Mouse (Mus musculus): ENCODE data around the gene Hdac11. TPM values are rescaled to one million over a fixed set of nuclear protein-coding genes. Genes with fewer than 3 reads are reported as not detected.
A peak's percentile ranks its signal among the peaks of the same experiment; 100 is the strongest.

Hdac11 gene
- polyA plus RNA-seq, 1 experiment from 2014 or later: 4.6 TPM

DNA sequence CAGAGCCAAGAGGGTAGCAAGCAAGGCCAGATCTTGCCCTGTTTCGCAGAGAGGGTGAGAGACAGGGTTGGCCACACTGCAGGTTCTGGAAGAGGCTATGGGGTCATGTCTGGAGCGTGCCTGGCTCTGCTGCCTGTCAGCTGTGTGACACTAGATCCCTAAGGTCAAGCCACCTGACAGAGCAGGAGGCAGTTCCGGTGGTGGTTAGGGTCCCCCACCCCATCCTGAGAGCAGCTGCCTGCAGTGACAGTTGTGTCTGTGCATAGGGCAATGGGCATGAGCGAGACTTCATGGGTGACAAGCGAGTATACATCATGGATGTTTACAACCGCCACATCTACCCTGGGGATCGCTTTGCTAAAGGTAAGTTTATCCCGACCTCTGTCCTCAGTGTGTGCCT is 12.7 kb downstream of the Hdac11 start:
- no peak overlapping the region for H3K4me3 ChIP-seq (ENCODE audit: low read depth, low read length)
- peaks cover 12% of the 10 kb centered on the region for H3K4me1 ChIP-seq (ENCODE audit: insufficient read depth)
- no peaks in the 10 kb centered on the region for H3K9me3 ChIP-seq (ENCODE audit: low read length)
- H3K36me3 ChIP-seq (replicated peaks; ENCODE audit: insufficient read depth, low read length): no peaks in the 10 kb centered on the region
- no peaks in the 10 kb centered on the region for H3K27me3 ChIP-seq (ENCODE audit: insufficient read depth, low read length)
- TF ChIP-seq CTCF (IDR thresholded peaks at IDR 0.05; ENCODE audit: low read depth) (no peak), EP300 (IDR thresholded peaks at IDR 0.05; ENCODE audit: low read depth) (no peak)
- no peak overlapping the region for H3K4me2 ChIP-seq (ENCODE audit: low read depth, low read length)
- DNase-seq (no peak), ATAC-seq (no peak)
- no peak overlapping the region for H3K27ac ChIP-seq (ENCODE audit: low read depth)
- H3K9ac ChIP-seq (replicated peaks): no peak overlapping the region
- WGBS (ENCODE audit: insufficient replicate concordance): 89% methylated on average over 8 of the region's 8 CpGs

GRCm38 (mm10) chr6:91171396-91171895 is 15.0 kb downstream of the Hdac11 start:
- no peak for TF ChIP-seq CTCF (IDR thresholded peaks at IDR 0.05; ENCODE audit: low read depth)
- no peak for TF ChIP-seq EP300 (IDR thresholded peaks at IDR 0.05; ENCODE audit: low read depth)
- Histone ChIP-seq H3K9ac (replicated peaks) (no peak overlapping the region), H3K27ac (ENCODE audit: low read depth) (no peak overlapping the region), H3K4me3 (ENCODE audit: low read depth, low read length) (no peak overlapping the region), H3K9me3 (ENCODE audit: low read length) (no peaks in the 10 kb centered on the region), H3K4me2 (ENCODE audit: low read depth, low read length) (no peak overlapping the region), H3K27me3 (ENCODE audit: insufficient read depth, low read length) (no peaks in the 10 kb centered on the region), H3K36me3 (replicated peaks; ENCODE audit: insufficient read depth, low read length) (no peaks in the 10 kb centered on the region), H3K4me1 (ENCODE audit: insufficient read depth) (no peaks in the 10 kb centered on the region)
- DNase-seq (no peak), ATAC-seq (no peak)
- 56% methylated on average over 3 of the region's 3 CpGs for WGBS (ENCODE audit: insufficient replicate concordance)

GRCm38 (mm10) chr6:91172381-91172780 is 15.9 kb downstream of the Hdac11 start:
- no peaks in the 10 kb centered on the region for H3K4me1 ChIP-seq (ENCODE audit: insufficient read depth)
- no peaks in the 10 kb centered on the region for H3K27me3 ChIP-seq (ENCODE audit: insufficient read depth, low read length)
- no peak for ATAC-seq
- no peaks in the 10 kb centered on the region for H3K36me3 ChIP-seq (replicated peaks; ENCODE audit: insufficient read depth, low read length)
- no peaks in the 10 kb centered on the region for H3K9me3 ChIP-seq (ENCODE audit: low read length)
- H3K9ac ChIP-seq (replicated peaks): no peak overlapping the region
- H3K4me2 ChIP-seq (ENCODE audit: low read depth, low read length): no peak overlapping the region
- WGBS (ENCODE audit: insufficient replicate concordance): 52% methylated on average over 2 of the region's 2 CpGs
- TF ChIP-seq EP300 (IDR thresholded peaks at IDR 0.05; ENCODE audit: low read depth) (no peak), CTCF (IDR thresholded peaks at IDR 0.05; ENCODE audit: low read depth) (no peak)
- no peak for DNase-seq
- no peak overlapping the region for H3K27ac ChIP-seq (ENCODE audit: low read depth)
- H3K4me3 ChIP-seq (ENCODE audit: low read depth, low read length): no peak overlapping the region

GRCm38 (mm10) chr6:91173221-91173880 is 16.9 kb downstream of the Hdac11 start:
- no peak overlapping the region for H3K4me3 ChIP-seq (ENCODE audit: low read depth, low read length)
- WGBS (ENCODE audit: insufficient replicate concordance): 30% methylated on average over 7 of the region's 7 CpGs
- no peak for TF ChIP-seq EP300 (IDR thresholded peaks at IDR 0.05; ENCODE audit: low read depth)
- TF ChIP-seq CTCF (IDR thresholded peaks at IDR 0.05; ENCODE audit: low read depth): peak; percentile 68
- H3K36me3 ChIP-seq (replicated peaks; ENCODE audit: insufficient read depth, low read length): no peaks in the 10 kb centered on the region
- no peak overlapping the region for H3K9ac ChIP-seq (replicated peaks)
- ATAC-seq: no peak; the same call in 1 of the 2 replicates
- no peak overlapping the region for H3K27ac ChIP-seq (ENCODE audit: low read depth)
- H3K9me3 ChIP-seq (ENCODE audit: low read length): no peaks in the 10 kb centered on the region
- no peaks in the 10 kb centered on the region for H3K27me3 ChIP-seq (ENCODE audit: insufficient read depth, low read length)
- H3K4me1 ChIP-seq (ENCODE audit: insufficient read depth): no peaks in the 10 kb centered on the region
- no peak overlapping the region for H3K4me2 ChIP-seq (ENCODE audit: low read depth, low read length)
- DNase-seq: peak; percentile 60

DNA sequence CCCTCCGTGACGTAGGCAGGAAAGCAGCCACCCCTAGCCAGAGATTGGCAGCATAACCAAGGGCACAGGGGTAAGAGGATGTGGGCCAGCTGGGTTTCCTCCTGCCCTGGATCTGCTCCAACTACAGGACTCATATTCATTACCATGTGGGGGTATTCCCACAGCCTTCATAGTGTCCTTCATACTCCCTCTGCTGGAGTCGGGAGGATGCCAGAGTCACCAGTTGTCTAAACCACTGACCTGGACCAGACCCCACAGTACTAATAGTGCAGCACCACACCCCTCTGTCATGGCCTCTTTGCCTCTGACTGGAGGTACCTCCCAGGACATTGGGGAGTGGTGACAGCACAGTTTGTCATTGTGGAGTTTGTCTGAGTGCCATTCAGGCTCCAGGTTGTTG is 17.7 kb downstream of the Hdac11 start:
- Histone ChIP-seq H3K27me3 (ENCODE audit: insufficient read depth, low read length) (no peaks in the 10 kb centered on the region), H3K36me3 (replicated peaks; ENCODE audit: insufficient read depth, low read length) (no peaks in the 10 kb centered on the region), H3K9me3 (ENCODE audit: low read length) (no peaks in the 10 kb centered on the region), H3K4me1 (ENCODE audit: insufficient read depth) (no peaks in the 10 kb centered on the region), H3K4me2 (ENCODE audit: low read depth, low read length) (no peak overlapping the region), H3K9ac (replicated peaks) (no peak overlapping the region), H3K4me3 (ENCODE audit: low read depth, low read length) (no peak overlapping the region), H3K27ac (ENCODE audit: low read depth) (no peak overlapping the region)
- no peak for DNase-seq
- 76% methylated on average over 3 of the region's 3 CpGs for WGBS (ENCODE audit: insufficient replicate concordance)
- TF ChIP-seq EP300 (IDR thresholded peaks at IDR 0.05; ENCODE audit: low read depth) (no peak), CTCF (IDR thresholded peaks at IDR 0.05; ENCODE audit: low read depth) (no peak)
- ATAC-seq: no peak

GRCm38 (mm10) chr6:91180767-91181171 is 24.3 kb downstream of the Hdac11 start:
- Histone ChIP-seq H3K4me1 (ENCODE audit: insufficient read depth) (no peaks in the 10 kb centered on the region), H3K4me3 (ENCODE audit: low read depth, low read length) (no peak overlapping the region), H3K4me2 (ENCODE audit: low read depth, low read length) (no peak overlapping the region), H3K36me3 (replicated peaks; ENCODE audit: insufficient read depth, low read length) (no peaks in the 10 kb centered on the region), H3K27ac (ENCODE audit: low read depth) (no peak overlapping the region), H3K27me3 (ENCODE audit: insufficient read depth, low read length) (no peaks in the 10 kb centered on the region), H3K9me3 (ENCODE audit: low read length) (no peaks in the 10 kb centered on the region), H3K9ac (replicated peaks) (no peak overlapping the region)
- WGBS (ENCODE audit: insufficient replicate concordance): 66% methylated on average over 9 of the region's 9 CpGs
- no peak for ATAC-seq
- no peak for DNase-seq
- TF ChIP-seq CTCF (IDR thresholded peaks at IDR 0.05; ENCODE audit: low read depth) (no peak), EP300 (IDR thresholded peaks at IDR 0.05; ENCODE audit: low read depth) (no peak)

Data from liver, postnatal 0 days (tissue).